Mouse (Mus musculus) T-helper 1 cell (primary cell): Measurements from ENCODE around the gene Popdc2.

Source experiments
- in situ Hi-C: fragments of 300-600 bp; cut with MboI, MseI; formaldehyde crosslinking; loops from one replicate; pipeline ENCODE4 v1.15.1; 2025; ENCODE audit warnings: high pct_unique_total_duplicates

The Popdc2 gene

DNA sequence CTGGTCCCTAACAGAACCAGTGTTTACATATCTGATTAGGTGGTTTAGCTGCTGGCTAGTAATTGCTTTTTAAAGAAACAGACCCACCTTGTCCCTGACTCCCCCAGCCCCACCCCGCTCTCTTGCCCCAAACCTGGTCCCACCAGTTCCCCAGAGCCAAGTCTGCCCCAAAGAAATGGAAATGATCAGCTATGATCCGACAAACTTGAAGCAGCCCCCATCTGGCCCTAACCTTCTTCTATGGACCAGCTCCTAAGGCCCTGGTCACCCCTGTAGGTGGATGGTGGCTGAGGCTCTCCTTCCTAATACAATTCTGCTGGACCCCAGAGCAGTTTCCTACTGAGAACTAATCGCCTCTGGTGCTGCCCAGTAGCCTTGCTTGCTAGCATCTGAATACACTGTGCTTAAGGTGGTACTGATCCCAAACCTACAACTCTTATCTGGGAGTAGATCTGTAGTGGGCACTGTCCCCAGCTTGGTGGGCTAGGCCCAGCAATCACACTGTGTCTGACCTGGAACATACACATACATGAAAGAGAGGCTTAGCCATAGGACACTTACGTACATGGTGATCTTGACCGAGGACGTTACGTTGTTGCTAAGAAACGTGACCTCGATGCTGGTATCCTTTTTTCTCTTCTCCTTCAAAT lies 38.4 kb downstream of the Popdc2 start:
- in situ Hi-C loops: no loop called here

DNA sequence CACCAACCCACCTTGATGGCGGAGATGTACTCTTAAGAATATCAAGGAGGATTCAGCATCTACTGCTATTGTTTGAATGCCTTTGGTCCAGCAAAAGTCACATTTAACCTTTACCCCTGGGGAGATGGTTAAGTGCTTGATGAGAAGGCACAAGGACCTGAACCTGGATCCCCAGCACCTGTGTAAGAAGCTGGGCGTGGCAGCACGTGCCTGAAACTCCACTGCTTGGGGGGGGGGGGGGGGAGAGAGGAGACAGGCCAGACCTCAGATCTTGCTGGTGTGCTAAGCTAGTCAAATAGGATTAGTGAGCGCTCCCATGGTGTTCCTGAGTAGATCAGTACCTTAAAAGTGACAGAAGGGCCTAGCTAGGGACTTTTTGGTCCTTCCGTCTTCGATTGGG lies 39.5 kb downstream of the Popdc2 start:
- in situ Hi-C loops: no loop called here

DNA sequence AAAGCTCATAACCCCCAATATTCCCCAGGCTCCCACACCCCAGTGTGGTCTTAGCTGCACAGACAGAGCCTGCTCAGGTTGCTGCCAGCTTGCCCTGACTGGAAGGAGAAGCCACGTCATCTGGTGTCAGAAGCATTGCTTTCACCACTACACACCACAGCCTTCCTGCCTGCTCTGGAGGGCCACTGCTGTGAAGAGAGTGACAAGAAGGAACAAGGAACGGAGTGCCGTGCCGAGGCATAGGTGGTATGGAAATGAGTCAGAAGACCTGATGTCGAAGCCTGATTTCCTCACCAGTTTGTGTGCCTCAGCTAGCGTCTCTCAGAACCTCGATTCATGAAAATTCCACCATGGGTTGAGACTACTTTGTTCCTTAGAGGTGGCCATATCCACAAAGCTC lies 41.6 kb downstream of the Popdc2 start:
- in situ Hi-C loops: no loop called here

DNA sequence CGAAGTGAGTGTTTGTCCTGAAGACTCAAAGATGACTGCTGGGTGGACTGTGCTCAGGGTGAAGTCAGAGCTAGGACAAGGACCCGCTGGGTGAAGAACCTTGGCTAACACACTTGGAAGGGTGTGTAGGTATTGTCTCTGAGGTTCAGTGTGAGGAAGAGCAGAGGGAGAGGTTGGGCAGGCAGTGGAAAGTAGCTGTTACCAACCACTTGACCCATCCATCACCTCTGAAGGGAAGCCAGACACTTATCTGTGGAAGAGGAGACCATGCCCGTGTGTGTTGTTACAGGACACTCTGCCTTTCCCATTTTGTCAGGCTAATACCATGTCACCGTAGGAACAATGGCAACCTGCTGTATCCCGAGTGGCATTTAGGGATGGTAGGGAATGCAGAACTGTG lies 44.3 kb downstream of the Popdc2 start:
- in situ Hi-C loops: no loop called here

DNA sequence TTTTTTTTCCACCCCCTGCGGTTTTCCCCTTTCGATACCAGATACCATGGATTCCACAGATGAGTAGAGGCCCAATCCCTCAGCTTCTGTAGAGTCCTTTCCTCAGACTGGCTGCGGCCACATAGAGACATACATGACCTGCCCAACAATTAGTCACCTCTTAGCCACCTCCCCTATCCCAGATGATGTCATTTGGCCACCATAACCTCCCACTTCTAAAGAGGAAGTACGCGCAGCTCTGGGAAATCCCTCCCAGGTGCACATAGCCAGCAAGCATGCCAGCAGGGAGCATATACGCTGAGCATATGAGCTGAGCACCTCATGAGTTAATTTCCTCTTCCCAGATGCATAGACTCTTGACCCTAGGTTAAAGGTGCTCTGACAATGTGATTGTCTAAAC lies 44.7 kb downstream of the Popdc2 start:
- in situ Hi-C loops: no loop called here

DNA sequence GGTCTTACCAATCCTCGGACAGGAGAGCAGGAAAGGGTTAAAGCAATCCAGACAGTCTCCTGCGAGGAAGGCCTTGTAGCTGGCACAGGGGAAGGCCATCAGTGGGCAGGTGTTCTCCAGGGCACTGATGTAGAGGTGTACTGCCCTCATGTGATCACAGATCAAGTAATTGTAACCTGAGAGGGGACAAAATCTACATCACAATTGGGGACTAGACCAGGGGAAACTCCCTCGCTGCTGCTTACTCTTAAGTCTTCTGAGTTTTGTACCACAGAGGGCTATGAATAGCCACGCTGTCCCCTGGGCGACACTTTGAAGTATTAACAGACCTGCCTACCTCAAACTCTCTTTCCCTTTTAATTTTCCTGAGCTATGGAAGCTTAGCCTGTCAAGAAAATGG lies 45.6 kb downstream of the Popdc2 start:
- in situ Hi-C loops: no loop called here

DNA sequence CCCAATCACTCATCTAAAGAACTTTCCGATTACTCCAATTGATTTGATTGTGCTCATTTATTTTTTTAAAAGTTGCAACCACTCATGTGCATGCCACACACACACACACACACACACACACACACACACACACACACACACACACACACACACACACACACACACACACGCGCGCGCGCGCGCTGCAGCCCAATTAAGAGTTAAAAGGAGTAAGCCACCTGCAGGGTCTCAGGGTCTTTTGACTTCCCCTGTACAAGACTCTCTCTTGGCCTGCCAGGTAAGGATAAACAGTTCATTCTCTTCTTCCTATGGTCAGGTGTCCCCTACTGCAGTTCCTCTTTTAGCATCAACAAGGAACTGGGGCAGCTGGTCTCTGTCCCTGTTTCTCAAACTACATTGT lies 46.4 kb downstream of the Popdc2 start:
- in situ Hi-C loops: no loop called here

DNA sequence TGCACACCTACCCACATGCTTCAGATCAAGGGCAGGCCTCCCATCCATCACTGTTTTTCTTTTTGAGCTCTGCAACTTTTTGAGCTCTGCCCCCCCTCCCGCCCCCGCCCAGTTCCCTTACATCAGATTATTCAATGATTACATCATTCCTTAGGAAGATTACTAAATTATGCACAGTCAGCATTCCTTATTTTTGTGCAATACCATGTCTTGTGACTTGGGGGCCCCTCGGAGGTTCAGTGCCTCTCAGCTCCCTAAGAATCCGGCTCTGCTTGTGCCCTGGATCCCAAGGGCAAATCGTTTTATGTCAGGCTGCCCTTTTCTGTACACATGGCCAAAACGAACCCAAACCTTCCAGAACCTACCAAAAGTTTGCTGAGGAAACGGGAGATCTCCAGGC lies 52.9 kb downstream of the Popdc2 start:
- in situ Hi-C loops: no loop called here

DNA sequence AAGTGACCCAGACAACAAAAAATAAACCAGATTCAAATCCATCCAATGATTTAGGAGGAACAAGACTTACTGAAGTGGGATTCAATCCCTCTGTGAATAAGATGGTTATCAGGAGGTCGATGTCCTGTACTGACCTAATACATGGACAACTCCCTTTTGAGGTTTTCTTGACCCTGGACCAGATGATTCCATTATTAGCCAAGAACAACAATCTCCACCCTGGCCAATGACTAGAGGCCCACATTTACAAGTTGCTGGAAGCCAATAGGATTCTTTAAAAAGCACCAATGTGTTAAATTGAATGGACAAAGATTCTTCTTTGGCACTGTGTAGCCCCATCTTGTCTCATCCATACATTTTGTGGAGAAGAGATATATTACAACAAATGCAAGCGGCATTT lies 63.4 kb downstream of the Popdc2 start:
- in situ Hi-C loops: no loop called here

DNA sequence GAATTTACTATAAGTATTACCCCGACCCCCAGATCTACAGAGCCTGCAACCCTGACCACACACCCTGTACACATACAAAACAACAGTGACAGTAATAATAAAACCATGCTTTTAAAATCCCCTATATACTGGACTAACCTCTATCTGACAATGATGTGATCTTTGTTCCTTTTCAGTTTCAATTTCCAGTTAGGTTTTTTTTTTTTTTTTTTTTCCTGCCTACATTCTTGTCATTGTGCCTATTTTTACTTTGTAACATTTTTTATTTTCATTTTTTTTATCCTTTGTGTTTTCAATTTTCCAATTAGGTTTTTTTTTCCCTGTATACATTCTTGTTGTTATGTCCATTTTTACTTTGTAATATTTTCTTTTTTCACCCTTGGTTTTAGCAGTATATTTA lies 63.8 kb downstream of the Popdc2 start:
- in situ Hi-C loops: no loop called here
